Mouse (Mus musculus): ENCODE results near the gene Mast4. TPM values are rescaled to one million over a fixed set of nuclear protein-coding genes. Genes with fewer than 3 reads are reported as not detected.
A peak's percentile ranks its signal among the peaks of the same experiment; 100 is the strongest.

The Mast4 gene
- polyA plus RNA-seq, 1 experiment from 2014 or later = 33.0 TPM

GRCm38 (mm10) chr13:102902123-102902522 lies 432.2 kb downstream of the Mast4 start:
- no peak overlapping the region for H3K4me3 ChIP-seq (ENCODE audit: low read depth, low read length)
- H3K36me3 ChIP-seq (ENCODE audit: control insufficient read depth, insufficient read depth, low read length) = no peaks in the 10 kb centered on the region
- H3K27ac ChIP-seq (ENCODE audit: low read depth, low read length) = no peak overlapping the region
- 82% methylated on average over 7 of the region's 7 CpGs for WGBS
- H3K9ac ChIP-seq (replicated peaks; ENCODE audit: low read depth, low read length) = no peak overlapping the region
- no peak overlapping the region for H3K4me2 ChIP-seq (ENCODE audit: low read depth, low read length)
- H3K9me3 ChIP-seq (ENCODE audit: control insufficient read depth, low read length) = no peaks in the 10 kb centered on the region
- no peak for ATAC-seq (ENCODE audit: low read depth)
- H3K27me3 ChIP-seq (ENCODE audit: control insufficient read depth, insufficient read depth, low read length) = no peaks in the 10 kb centered on the region
- H3K4me1 ChIP-seq (ENCODE audit: control insufficient read depth, insufficient read depth, low read length) = 0 out of 2 replicates have a peak, but pooled peaks cover 8% of the 10 kb centered on the region

- H3K4me3 ChIP-seq (ENCODE audit: low read depth, low read length) = no peak overlapping the region
- no peaks in the 10 kb centered on the region for H3K36me3 ChIP-seq (ENCODE audit: control insufficient read depth, insufficient read depth, low read length)
- no peaks in the 10 kb centered on the region for H3K9me3 ChIP-seq (ENCODE audit: control insufficient read depth, low read length)
- no peak overlapping the region for H3K27ac ChIP-seq (ENCODE audit: low read depth, low read length)
- 56% methylated on average over 8 of the region's 8 CpGs for WGBS
- no peak for ATAC-seq (ENCODE audit: low read depth)
- H3K4me2 ChIP-seq (ENCODE audit: low read depth, low read length) = no peak overlapping the region
- H3K27me3 ChIP-seq (ENCODE audit: control insufficient read depth, insufficient read depth, low read length) = no peaks in the 10 kb centered on the region
- no peak overlapping the region for H3K9ac ChIP-seq (replicated peaks; ENCODE audit: low read depth, low read length)
- H3K4me1 ChIP-seq (ENCODE audit: control insufficient read depth, insufficient read depth, low read length) = 0 out of 2 replicates have a peak, but pooled peaks cover 8% of the 10 kb centered on the region
Measured at GRCm38 (mm10) chr13:102900531-102900930, 433.8 kb downstream of the Mast4 start.

GRCm38 (mm10) chr13:102900083-102900420 lies 434.2 kb downstream of the Mast4 start:
- H3K9ac ChIP-seq (replicated peaks; ENCODE audit: low read depth, low read length) = no peak overlapping the region
- H3K4me2 ChIP-seq (ENCODE audit: low read depth, low read length) = no peak overlapping the region
- no peaks in the 10 kb centered on the region for H3K9me3 ChIP-seq (ENCODE audit: control insufficient read depth, low read length)
- H3K4me3 ChIP-seq (ENCODE audit: low read depth, low read length) = no peak overlapping the region
- H3K27ac ChIP-seq (ENCODE audit: low read depth, low read length) = no peak overlapping the region
- 0 out of 2 replicates have a peak, but pooled peaks cover 6% of the 10 kb centered on the region for H3K4me1 ChIP-seq (ENCODE audit: control insufficient read depth, insufficient read depth, low read length)
- no peaks in the 10 kb centered on the region for H3K36me3 ChIP-seq (ENCODE audit: control insufficient read depth, insufficient read depth, low read length)
- ATAC-seq (ENCODE audit: low read depth) = no peak
- WGBS = 73% methylated on average over 2 of the region's 2 CpGs
- H3K27me3 ChIP-seq (ENCODE audit: control insufficient read depth, insufficient read depth, low read length) = no peaks in the 10 kb centered on the region

GRCm38 (mm10) chr13:102899253-102900082 lies 434.8 kb downstream of the Mast4 start:
- no peaks in the 10 kb centered on the region for H3K27me3 ChIP-seq (ENCODE audit: control insufficient read depth, insufficient read depth, low read length)
- no peaks in the 10 kb centered on the region for H3K9me3 ChIP-seq (ENCODE audit: control insufficient read depth, low read length)
- WGBS = 77% methylated on average over 9 of the region's 9 CpGs
- no peak overlapping the region for H3K27ac ChIP-seq (ENCODE audit: low read depth, low read length)
- ATAC-seq (ENCODE audit: low read depth) = no peak
- no peak overlapping the region for H3K4me3 ChIP-seq (ENCODE audit: low read depth, low read length)
- no peak overlapping the region for H3K4me2 ChIP-seq (ENCODE audit: low read depth, low read length)
- no peak overlapping the region for H3K9ac ChIP-seq (replicated peaks; ENCODE audit: low read depth, low read length)
- H3K36me3 ChIP-seq (ENCODE audit: control insufficient read depth, insufficient read depth, low read length) = no peaks in the 10 kb centered on the region
- H3K4me1 ChIP-seq (ENCODE audit: control insufficient read depth, insufficient read depth, low read length) = peaks cover 9% of the 10 kb centered on the region; the same call in 1 of the 2 replicates

- Histone ChIP-seq H3K4me2 (ENCODE audit: low read depth, low read length) (no peak overlapping the region), H3K4me3 (ENCODE audit: low read depth, low read length) (no peak overlapping the region), H3K27me3 (ENCODE audit: control insufficient read depth, insufficient read depth, low read length) (no peaks in the 10 kb centered on the region), H3K27ac (ENCODE audit: low read depth, low read length) (no peak overlapping the region), H3K4me1 (ENCODE audit: control insufficient read depth, insufficient read depth, low read length) (peaks cover 12% of the 10 kb centered on the region; the same call in 1 of the 2 replicates), H3K9ac (replicated peaks; ENCODE audit: low read depth, low read length) (no peak overlapping the region), H3K9me3 (ENCODE audit: control insufficient read depth, low read length) (no peaks in the 10 kb centered on the region), H3K36me3 (ENCODE audit: control insufficient read depth, insufficient read depth, low read length) (no peaks in the 10 kb centered on the region)
- WGBS = 50% methylated on average over 15 of the region's 15 CpGs
- peak; percentile 31; the same call in 1 of the 2 replicates for ATAC-seq (ENCODE audit: low read depth)
Measured at GRCm38 (mm10) chr13:102898374-102899131, 435.7 kb downstream of the Mast4 start.

- H3K4me1 ChIP-seq (ENCODE audit: control insufficient read depth, insufficient read depth, low read length) = peaks cover 13% of the 10 kb centered on the region; the same call in 1 of the 2 replicates
Measured at GRCm38 (mm10) chr13:102896322-102896721, 438.0 kb downstream of the Mast4 start.

GRCm38 (mm10) chr13:102895894-102896293 lies 438.4 kb downstream of the Mast4 start:
- Histone ChIP-seq H3K4me2 (ENCODE audit: low read depth, low read length) (no peak overlapping the region), H3K36me3 (ENCODE audit: control insufficient read depth, insufficient read depth, low read length) (no peaks in the 10 kb centered on the region), H3K4me3 (ENCODE audit: low read depth, low read length) (no peak overlapping the region), H3K27ac (ENCODE audit: low read depth, low read length) (no peak overlapping the region), H3K4me1 (ENCODE audit: control insufficient read depth, insufficient read depth, low read length) (peaks cover 13% of the 10 kb centered on the region; the same call in 1 of the 2 replicates), H3K9me3 (ENCODE audit: control insufficient read depth, low read length) (no peaks in the 10 kb centered on the region), H3K9ac (replicated peaks; ENCODE audit: low read depth, low read length) (no peak overlapping the region), H3K27me3 (ENCODE audit: control insufficient read depth, insufficient read depth, low read length) (no peaks in the 10 kb centered on the region)
- 42% methylated on average over 6 of the region's 6 CpGs for WGBS
- no peak for ATAC-seq (ENCODE audit: low read depth)

More at GRCm38 (mm10) chr13:102896322-102896721, 438.0 kb downstream of the Mast4 start:
- H3K27me3 ChIP-seq (ENCODE audit: control insufficient read depth, insufficient read depth, low read length) = no peaks in the 10 kb centered on the region
- no peaks in the 10 kb centered on the region for H3K36me3 ChIP-seq (ENCODE audit: control insufficient read depth, insufficient read depth, low read length)
- H3K4me2 ChIP-seq (ENCODE audit: low read depth, low read length) = no peak overlapping the region
- H3K9ac ChIP-seq (replicated peaks; ENCODE audit: low read depth, low read length) = no peak overlapping the region
- no peak overlapping the region for H3K27ac ChIP-seq (ENCODE audit: low read depth, low read length)
- H3K9me3 ChIP-seq (ENCODE audit: control insufficient read depth, low read length) = no peaks in the 10 kb centered on the region
- ATAC-seq (ENCODE audit: low read depth) = no peak
- H3K4me3 ChIP-seq (ENCODE audit: low read depth, low read length) = no peak overlapping the region

- H3K27me3 ChIP-seq (ENCODE audit: control insufficient read depth, insufficient read depth, low read length) = no peaks in the 10 kb centered on the region
- no peak overlapping the region for H3K4me3 ChIP-seq (ENCODE audit: low read depth, low read length)
- no peak overlapping the region for H3K9ac ChIP-seq (replicated peaks; ENCODE audit: low read depth, low read length)
- H3K4me1 ChIP-seq (ENCODE audit: control insufficient read depth, insufficient read depth, low read length) = peaks cover 13% of the 10 kb centered on the region; the same call in 1 of the 2 replicates
- H3K4me2 ChIP-seq (ENCODE audit: low read depth, low read length) = peak overlapping the region; percentile 8; the same call in 1 of the 2 replicates
- no peaks in the 10 kb centered on the region for H3K9me3 ChIP-seq (ENCODE audit: control insufficient read depth, low read length)
- 24% methylated on average over 15 of the region's 15 CpGs for WGBS
- no peak overlapping the region for H3K27ac ChIP-seq (ENCODE audit: low read depth, low read length)
- no peaks in the 10 kb centered on the region for H3K36me3 ChIP-seq (ENCODE audit: control insufficient read depth, insufficient read depth, low read length)
- no peak for ATAC-seq (ENCODE audit: low read depth)
Measured at GRCm38 (mm10) chr13:102894287-102895234, 439.7 kb downstream of the Mast4 start.
